Mouse (Mus musculus) ES-Bruce4 (cell line): Measurements from ENCODE around the gene Entpd2.

Source experiments
- CTCF ChIP-seq: IDR thresholded peaks from one replicate; pipeline ENCODE4 v1.8.1; 2011; ENCODE audit warnings: low read depth, low read length
- EP300 ChIP-seq: IDR thresholded peaks from 2 replicates; pipeline ENCODE4 v1.6.1; 2011; ENCODE audit warnings: low read depth, low read length; ENCODE audit not compliant: insufficient read depth

- TF ChIP-seq EP300 (no peak), CTCF (no peak)
Measured at GRCm38 (mm10) chr2:25348162-25348561, 47.5 kb upstream of the Entpd2 start.
